Mouse (Mus musculus): ENCODE measurements around the gene Obp2b. TPM values are rescaled to one million over a fixed set of nuclear protein-coding genes. Genes with fewer than 3 reads are reported as not detected.

Obp2b gene
- total RNA-seq, 2 experiments from 2014 or later, result 0.86 TPM; not detected in 1

- H3K4me3 ChIP-seq, result no peak overlapping the region
- no peak for TF ChIP-seq CTCF (conservative IDR thresholded peaks at IDR 0.05)
- DNase-seq (ENCODE audit: low spot score in 2 of 2), result no peak
- no peak overlapping the region for H3K27ac ChIP-seq
Observed at GRCm38 (mm10) chr2:25733199-25733930, 3.4 kb upstream of the Obp2b start.

DNA sequence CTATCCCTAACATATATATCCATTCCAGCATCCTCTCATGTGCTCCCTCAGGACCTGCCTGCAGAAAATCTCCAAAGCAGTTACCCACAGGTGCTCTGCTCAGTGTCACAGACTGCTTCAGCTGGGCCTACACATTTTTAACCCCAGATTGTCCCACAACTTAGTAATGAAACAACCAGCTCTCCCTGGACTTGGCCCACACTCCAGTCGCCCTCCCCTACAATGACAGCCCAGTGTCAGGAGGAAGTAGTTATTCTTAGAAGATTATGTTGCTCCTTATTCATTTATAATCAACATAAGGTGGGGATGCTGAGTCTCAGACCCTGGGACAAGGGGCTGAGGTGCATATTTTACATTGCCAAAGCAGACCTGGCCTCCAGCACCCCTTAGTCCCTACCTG lies 4.9 kb downstream of the Obp2b start:
- no peak for TF ChIP-seq CTCF (conservative IDR thresholded peaks at IDR 0.05)
- DNase-seq (ENCODE audit: low spot score in 2 of 2), result no peak

DNA sequence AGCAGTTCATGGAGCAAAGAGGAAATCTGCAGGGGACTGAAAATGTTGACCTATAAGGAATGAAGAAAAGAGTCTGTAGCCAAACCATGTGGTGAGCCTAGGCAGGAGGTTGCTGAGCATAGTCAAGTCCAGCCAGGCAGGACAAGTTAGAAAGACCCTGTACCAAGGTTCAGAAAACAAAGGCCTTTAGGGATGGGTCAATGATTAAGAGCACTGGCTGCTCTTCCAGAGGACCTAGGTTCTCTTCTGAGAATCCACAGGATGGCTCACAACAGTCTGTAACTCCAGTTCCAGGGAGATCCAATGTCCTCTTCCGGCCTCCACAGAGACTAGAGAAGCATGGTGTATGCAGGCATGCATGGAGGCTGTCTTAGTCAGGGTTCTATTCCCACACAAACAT lies 17.4 kb downstream of the Obp2b start:
- Histone ChIP-seq H3K4me3 (no peak overlapping the region), H3K27ac (no peak overlapping the region)
- DNase-seq (ENCODE audit: low spot score in 2 of 2), result no peak
- no peak for TF ChIP-seq CTCF (conservative IDR thresholded peaks at IDR 0.05)

More for the DNA sequence above, 4.9 kb downstream of the Obp2b start:
- Histone ChIP-seq H3K4me3 (no peak overlapping the region), H3K27ac (no peak overlapping the region)

GRCm38 (mm10) chr2:25758064-25758625 lies 21.3 kb downstream of the Obp2b start:
- H3K4me3 ChIP-seq, result no peak overlapping the region
- DNase-seq (ENCODE audit: low spot score in 2 of 2), result no peak
- no peak overlapping the region for H3K27ac ChIP-seq
- no peak for TF ChIP-seq CTCF (conservative IDR thresholded peaks at IDR 0.05)

GRCm38 (mm10) chr2:25765269-25765668 lies 28.5 kb downstream of the Obp2b start, which contains the start of gene Lcn3:
Lcn3 (plus strand) TSS chr2:25765569.
- no peak within 1 kb of the TSS for H3K27ac ChIP-seq
- no peak for DNase-seq (ENCODE audit: low spot score in 2 of 2)
- no peak within 1 kb of the TSS for H3K4me3 ChIP-seq
- no peak for TF ChIP-seq CTCF (conservative IDR thresholded peaks at IDR 0.05)

DNA sequence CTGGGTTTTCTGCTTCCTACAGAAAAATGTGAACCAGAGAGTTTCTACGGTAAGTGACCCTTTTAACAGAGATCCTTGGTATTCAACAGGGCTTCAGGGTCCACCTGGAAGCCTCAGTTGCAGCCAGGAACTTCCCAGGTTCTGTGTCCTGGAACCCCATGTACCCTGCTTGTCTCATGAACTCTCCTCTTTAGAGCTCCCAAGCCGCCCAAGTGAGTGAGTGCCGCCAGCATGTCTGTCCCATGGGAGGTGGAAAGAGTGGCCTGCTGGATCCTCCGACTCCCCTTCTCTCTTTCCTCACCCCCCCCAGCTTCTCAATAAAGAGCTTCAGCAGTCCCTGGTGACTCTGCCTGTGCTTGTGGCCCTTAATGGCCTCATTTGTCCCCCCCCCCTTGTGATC lies 31.0 kb downstream of the Obp2b start:
- no peak for TF ChIP-seq CTCF (conservative IDR thresholded peaks at IDR 0.05)
- no peak for DNase-seq (ENCODE audit: low spot score in 2 of 2)
- H3K27ac ChIP-seq, result no peak overlapping the region
- no peak overlapping the region for H3K4me3 ChIP-seq

DNA sequence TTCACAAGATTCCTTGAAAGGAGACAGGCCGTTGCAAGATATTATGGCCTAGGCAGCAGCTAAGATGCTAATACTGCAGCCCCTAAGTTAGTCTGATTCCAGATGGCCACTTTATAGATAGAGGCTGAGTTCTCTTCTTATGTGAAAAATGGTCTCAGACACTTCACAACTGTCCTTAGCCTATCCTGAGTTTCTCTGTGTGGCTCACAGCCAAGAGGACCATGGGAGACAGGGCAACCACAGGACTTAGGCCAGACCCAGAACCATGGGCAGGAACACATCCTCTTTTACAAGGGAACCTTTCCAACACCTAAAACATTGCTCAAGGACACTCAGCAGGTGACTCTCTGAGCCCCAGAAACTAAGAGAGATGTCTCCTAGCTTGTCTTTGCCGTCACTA lies 36.7 kb downstream of the Obp2b start:
- no peak for DNase-seq (ENCODE audit: low spot score in 2 of 2)
- no peak for TF ChIP-seq CTCF (conservative IDR thresholded peaks at IDR 0.05)
- Histone ChIP-seq H3K4me3 (no peak overlapping the region), H3K27ac (no peak overlapping the region)

DNA sequence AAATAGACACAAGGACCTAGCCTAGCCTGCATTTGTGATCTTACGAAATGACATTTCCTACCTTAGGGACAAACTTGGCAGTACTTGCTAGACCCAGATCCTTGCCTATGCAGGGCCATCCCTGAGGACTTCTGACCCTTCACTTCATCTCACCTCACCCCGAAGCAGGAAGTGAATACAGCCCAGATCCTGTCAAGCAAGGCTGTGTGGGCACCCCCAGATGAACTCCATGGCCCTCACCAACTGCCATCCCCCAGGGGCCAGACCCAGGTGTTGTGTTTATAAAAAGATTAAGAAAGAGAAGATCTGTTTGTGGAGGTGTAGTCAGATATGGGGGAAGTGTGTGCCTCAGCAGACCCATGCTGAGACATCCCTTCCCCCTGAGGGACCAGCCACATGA lies 37.8 kb downstream of the Obp2b start:
- Histone ChIP-seq H3K27ac (no peak overlapping the region), H3K4me3 (no peak overlapping the region)
- no peak for DNase-seq (ENCODE audit: low spot score in 2 of 2)
- TF ChIP-seq CTCF (conservative IDR thresholded peaks at IDR 0.05), result no peak

DNA sequence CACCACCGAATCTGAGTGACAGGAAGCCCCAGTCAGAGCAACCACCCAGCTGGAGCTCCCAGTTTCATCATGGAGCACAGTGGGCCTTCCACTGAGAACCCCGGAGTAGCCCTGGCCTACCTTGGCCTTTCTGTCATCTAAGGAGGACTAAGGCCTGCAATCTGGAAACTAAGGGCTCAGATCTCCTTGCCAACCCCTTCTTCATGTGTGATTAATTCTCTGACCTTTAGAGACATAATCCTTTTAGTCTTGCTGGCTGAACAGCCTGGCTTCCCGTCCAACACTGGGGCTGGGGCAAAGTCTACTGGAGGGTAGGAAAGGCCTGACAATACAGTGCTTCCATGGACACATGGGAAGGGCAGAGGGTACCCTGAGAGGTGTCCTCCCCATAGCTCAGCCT lies 39.2 kb downstream of the Obp2b start:
- TF ChIP-seq CTCF (conservative IDR thresholded peaks at IDR 0.05), result no peak
- Histone ChIP-seq H3K27ac (no peak overlapping the region), H3K4me3 (no peak overlapping the region)
- DNase-seq (ENCODE audit: low spot score in 2 of 2), result no peak

DNA sequence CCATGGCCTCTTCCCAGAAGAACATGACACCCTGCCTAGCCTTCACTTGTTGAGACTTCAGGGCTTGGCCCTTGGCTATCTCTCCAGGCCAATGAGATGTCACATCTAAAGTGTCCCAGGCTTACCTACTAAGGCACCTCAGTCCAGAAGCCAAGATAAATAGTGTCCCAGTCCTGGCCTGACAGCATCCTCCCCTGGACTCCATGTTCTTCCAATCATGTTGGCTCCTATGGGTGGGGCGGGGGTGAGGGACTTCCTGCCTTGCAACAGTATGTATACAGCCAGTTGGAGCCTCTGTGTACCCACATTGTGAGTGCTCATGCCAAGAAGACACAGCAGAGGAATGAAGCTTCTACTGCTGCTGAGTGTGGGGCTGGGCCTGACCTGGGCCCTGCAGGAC lies 39.9 kb downstream of the Obp2b start, which contains the start of gene Lcn11:
TSS of gene Lcn11 (plus strand) at position 301 of the 400 bp plus-strand sequence.
- DNase-seq (ENCODE audit: low spot score in 2 of 2), result no peak
- H3K4me3 ChIP-seq, result no peak within 1 kb of the TSS
- no peak within 1 kb of the TSS for H3K27ac ChIP-seq
- no peak for TF ChIP-seq CTCF (conservative IDR thresholded peaks at IDR 0.05)

DNA sequence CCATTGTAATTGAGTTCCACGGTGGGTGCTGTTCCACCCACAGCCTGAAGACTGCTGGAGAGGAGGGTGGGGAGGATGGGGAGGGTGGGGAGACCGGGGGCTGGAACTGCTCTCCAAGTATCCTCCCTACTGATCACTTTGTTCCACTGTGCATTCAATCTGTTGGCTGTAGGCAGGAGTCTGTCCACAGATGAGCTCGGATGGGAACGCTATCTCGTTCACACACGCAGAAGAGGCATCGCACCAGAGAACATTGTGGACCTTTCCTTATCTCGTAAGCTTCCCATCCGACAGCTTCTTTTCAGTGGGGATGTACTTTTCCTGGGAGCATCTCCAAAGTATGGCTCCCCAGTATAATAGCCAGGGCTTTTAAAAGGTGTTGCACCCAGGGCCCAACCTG lies 42.3 kb downstream of the Obp2b start:
- H3K4me3 ChIP-seq, result no peak overlapping the region
- DNase-seq (ENCODE audit: low spot score in 2 of 2), result no peak
- no peak for TF ChIP-seq CTCF (conservative IDR thresholded peaks at IDR 0.05)

DNA sequence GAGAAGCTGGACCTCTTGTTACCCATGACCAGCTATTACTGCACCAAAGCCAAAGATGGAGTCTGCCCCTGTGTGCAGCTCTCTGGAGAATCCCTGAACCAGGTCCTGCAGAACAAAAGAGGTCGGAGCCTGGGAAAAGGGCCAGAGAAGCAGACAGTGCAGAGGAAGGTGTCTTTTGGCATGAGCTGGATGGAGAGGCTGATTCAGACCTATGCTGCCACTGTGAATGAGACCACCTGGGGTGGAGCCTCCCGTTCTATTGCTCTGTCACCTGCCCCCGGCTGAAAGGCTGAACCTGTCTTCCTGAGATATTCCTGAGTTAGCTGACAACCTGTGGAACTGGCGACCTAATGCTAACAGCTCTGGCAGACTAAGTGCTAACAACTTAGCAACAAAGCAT lies 44.1 kb downstream of the Obp2b start:
- no peak for TF ChIP-seq CTCF (conservative IDR thresholded peaks at IDR 0.05)
- DNase-seq (ENCODE audit: low spot score in 2 of 2), result no peak
- H3K4me3 ChIP-seq, result no peak overlapping the region
- H3K27ac ChIP-seq, result no peak overlapping the region

More for the DNA sequence above, 42.3 kb downstream of the Obp2b start:
- H3K27ac ChIP-seq, result no peak overlapping the region

DNA sequence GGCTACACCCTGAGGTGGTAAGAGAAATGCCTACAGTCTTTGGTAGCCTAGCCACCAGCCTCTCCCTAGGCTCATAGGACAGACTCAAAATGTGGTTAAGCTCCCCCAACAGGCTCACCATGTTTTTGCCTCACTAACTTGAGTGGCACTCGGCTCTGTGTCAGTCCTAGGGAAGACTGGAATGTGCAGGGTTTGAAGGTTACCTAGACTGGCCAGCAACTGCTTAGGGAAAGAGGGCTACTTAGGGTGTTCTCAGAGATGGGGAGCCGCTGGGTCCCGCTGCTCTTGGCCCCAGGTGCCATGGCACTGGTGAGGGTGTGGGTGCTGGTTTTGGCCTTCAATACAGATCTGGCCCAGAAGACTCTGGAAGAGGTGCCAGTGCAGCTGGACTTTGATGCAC lies 45.1 kb downstream of the Obp2b start, which contains the start of gene Gm13539:
TSS of gene Gm13539 (plus strand) at position 301 of the 400 bp plus-strand sequence.
- TF ChIP-seq CTCF (conservative IDR thresholded peaks at IDR 0.05), result no peak
- Histone ChIP-seq H3K27ac (no peak within 1 kb of the TSS), H3K4me3 (no peak within 1 kb of the TSS)
- no peak for DNase-seq (ENCODE audit: low spot score in 2 of 2)

All from layer of hippocampus, adult 2 months (tissue).